In the genomic region with DNA sequence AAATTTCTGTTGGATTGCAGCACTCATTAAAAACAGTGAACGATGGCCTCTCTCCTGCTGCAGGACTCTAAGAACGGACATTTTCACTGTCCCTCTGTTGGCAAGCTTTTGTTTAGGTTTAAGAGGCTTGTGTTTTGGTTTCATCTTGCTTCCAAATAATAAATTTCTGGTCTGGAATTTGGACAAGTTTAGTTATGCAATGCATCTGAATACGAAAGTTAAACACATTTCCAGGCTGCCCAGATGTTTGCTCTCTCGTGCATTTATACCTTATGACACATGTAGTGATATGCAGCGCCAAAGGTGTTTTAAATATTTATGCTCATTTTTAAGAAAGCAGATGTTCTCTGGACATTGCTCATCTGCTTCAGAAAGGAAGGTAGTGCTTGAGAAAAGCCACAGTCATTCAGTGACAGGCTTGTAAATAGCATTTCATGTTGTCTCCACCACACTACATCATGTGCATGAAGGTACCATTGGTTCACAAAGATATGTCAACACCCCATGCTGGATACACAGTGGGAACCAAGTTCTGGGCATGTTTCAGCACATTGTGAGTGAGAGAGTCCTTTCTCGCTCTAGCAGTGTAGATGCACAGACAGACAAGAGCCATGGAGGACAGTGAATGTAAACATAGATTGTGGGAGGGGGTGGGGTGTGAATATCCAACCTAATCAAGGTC, we compare ENCODE assay signal across 32 mouse cellular contexts.
DNase-seq lines count a peak whose midpoint lies in the region; ATAC-seq and TF ChIP-seq lines count a peak whose summit lies in the region.
"Had no signal": no experiment of that assay in that cellular context is flagged by ENCODE, and none has a peak within 500 bp of the region (broad histone marks: within the 10 kb centered on the region; RNA-seq: fewer than 3 reads in every experiment).

No protein-coding gene starts in this region.

- H3K9me3 ChIP-seq in embryonic facial prominence, embryonic 14.5 days (ENCODE audit: control insufficient read depth, low read length) = no peaks in the 10 kb centered on the region
- H3K9me3 ChIP-seq in embryonic facial prominence, embryonic 10.5 days = no peaks in the 10 kb centered on the region
- H3K9me3 ChIP-seq in lung, embryonic 15.5 days = no peaks in the 10 kb centered on the region
- H3K9me3 ChIP-seq: embryonic facial prominence, embryonic 12.5 days; forebrain, embryonic 10.5 days; forebrain, embryonic 15.5 days; heart, embryonic 13.5 days; limb, embryonic 12.5 days; liver, embryonic 12.5 days; megakaryocyte, embryonic 14.5 days; neural tube, embryonic 15.5 days had no signal

- no peaks in the 10 kb centered on the region for H3K36me3 ChIP-seq in embryonic facial prominence, embryonic 14.5 days (ENCODE audit: control insufficient read depth, insufficient read depth, low read length)
- no peaks in the 10 kb centered on the region for H3K36me3 ChIP-seq in embryonic facial prominence, embryonic 10.5 days (replicated peaks)
- H3K36me3 ChIP-seq in lung, embryonic 15.5 days = no peaks in the 10 kb centered on the region
- H3K36me3 ChIP-seq in myocyte (ENCODE audit: control insufficient read depth, insufficient read depth) = no peaks in the 10 kb centered on the region
- H3K36me3 ChIP-seq: embryonic facial prominence, embryonic 12.5 days; forebrain, embryonic 10.5 days; forebrain, embryonic 15.5 days; heart, embryonic 13.5 days; limb, embryonic 12.5 days; liver, embryonic 12.5 days; neural tube, embryonic 15.5 days had no signal

- H3K27ac ChIP-seq in embryonic facial prominence, embryonic 14.5 days (replicated peaks; ENCODE audit: low read depth, low read length) = no peak overlapping the region
- no peak overlapping the region for H3K27ac ChIP-seq in embryonic facial prominence, embryonic 10.5 days (replicated peaks)
- H3K27ac ChIP-seq in lung, embryonic 15.5 days = no peak overlapping the region
- H3K27ac ChIP-seq: embryonic facial prominence, embryonic 12.5 days; forebrain, embryonic 10.5 days; forebrain, embryonic 15.5 days; heart, embryonic 13.5 days; hindbrain, embryonic 14.5 days; left cerebral cortex, adult 2 months; limb, embryonic 12.5 days; liver, embryonic 12.5 days; neural tube, embryonic 15.5 days had no signal

- no peak for ATAC-seq in embryonic facial prominence, embryonic 14.5 days (ENCODE audit: low read depth)
- peak; percentile 90 for ATAC-seq in lung, embryonic 15.5 days (ENCODE audit: borderline replicate concordance, extremely low read depth, low FRiP score, low TSS enrichment)
- ATAC-seq: activated CD4-positive, CD25-positive, alpha-beta regulatory T cell, adult 4 months; forebrain, embryonic 15.5 days; liver, embryonic 12.5 days; liver, postnatal 0 days had no signal

- no peak overlapping the region for H3K4me3 ChIP-seq in embryonic facial prominence, embryonic 14.5 days (ENCODE audit: low read depth, low read length)
- no peak overlapping the region for H3K4me3 ChIP-seq in embryonic facial prominence, embryonic 10.5 days
- H3K4me3 ChIP-seq in lung, embryonic 15.5 days = no peak overlapping the region
- no peak overlapping the region for H3K4me3 ChIP-seq in myocyte
- H3K4me3 ChIP-seq: embryonic facial prominence, embryonic 12.5 days; forebrain, embryonic 10.5 days; forebrain, embryonic 15.5 days; heart, embryonic 13.5 days; left cerebral cortex, adult 2 months; limb, embryonic 12.5 days; liver, embryonic 12.5 days; megakaryocyte, embryonic 14.5 days; neural tube, embryonic 15.5 days had no signal

- H3K9ac ChIP-seq in embryonic facial prominence, embryonic 14.5 days (ENCODE audit: low read depth, low read length) = no peak overlapping the region
- H3K9ac ChIP-seq in lung, embryonic 15.5 days = no peak overlapping the region
- H3K9ac ChIP-seq: embryonic facial prominence, embryonic 12.5 days; forebrain, embryonic 15.5 days; heart, embryonic 13.5 days; hindbrain, embryonic 14.5 days; limb, embryonic 12.5 days; liver, embryonic 12.5 days; liver, postnatal 0 days; neural tube, embryonic 15.5 days had no signal

- no peaks in the 10 kb centered on the region for H3K79me2 ChIP-seq in myocyte (ENCODE audit: control insufficient read depth, insufficient read depth)

- H3ac ChIP-seq in myocyte (ENCODE audit: control insufficient read depth, insufficient read length) = no peak overlapping the region

- no peaks in the 10 kb centered on the region for H3K27me3 ChIP-seq in embryonic facial prominence, embryonic 14.5 days (replicated peaks; ENCODE audit: control insufficient read depth, insufficient read depth, low read length)
- H3K27me3 ChIP-seq in embryonic facial prominence, embryonic 10.5 days (replicated peaks; ENCODE audit: low read depth, poor library complexity, severe bottlenecking) = no peaks in the 10 kb centered on the region
- no peaks in the 10 kb centered on the region for H3K27me3 ChIP-seq in lung, embryonic 15.5 days
- H3K27me3 ChIP-seq in myocyte (ENCODE audit: control insufficient read depth, insufficient read depth, insufficient read length) = no peaks in the 10 kb centered on the region
- H3K27me3 ChIP-seq: CH12.LX; embryonic facial prominence, embryonic 12.5 days; forebrain, embryonic 15.5 days; heart, embryonic 13.5 days; limb, embryonic 12.5 days; liver, embryonic 12.5 days; megakaryocyte, embryonic 14.5 days; neural tube, embryonic 15.5 days had no signal

- no peak for TF ChIP-seq POLR2A in myocyte (IDR thresholded peaks at IDR 0.05; ENCODE audit: insufficient read length, low read depth)

- no peaks in the 10 kb centered on the region for H3K4me1 ChIP-seq in embryonic facial prominence, embryonic 14.5 days (ENCODE audit: control insufficient read depth, insufficient read depth, low read length)
- H3K4me1 ChIP-seq in embryonic facial prominence, embryonic 10.5 days = no peaks in the 10 kb centered on the region
- H3K4me1 ChIP-seq in lung, embryonic 15.5 days = 0 out of 2 replicates have a peak, but pooled peaks cover 6% of the 10 kb centered on the region
- H3K4me1 ChIP-seq: embryonic facial prominence, embryonic 12.5 days; forebrain, embryonic 10.5 days; forebrain, embryonic 15.5 days; heart, embryonic 13.5 days; limb, embryonic 12.5 days; liver, embryonic 12.5 days; megakaryocyte, embryonic 14.5 days; neural tube, embryonic 15.5 days had no signal

- peak; percentile 51 for DNase-seq in embryonic facial prominence, embryonic 14.5 days (ENCODE audit: low spot score)
- no peak for DNase-seq in embryonic facial prominence, embryonic 10.5 days (ENCODE audit: low spot score)
- DNase-seq in lung, postnatal 10 days = no peak
- peak; percentile 71 for DNase-seq in adipocyte (ENCODE audit: low spot score)
- DNase-seq in layer of hippocampus, postnatal 14 days (ENCODE audit: low spot score in 2 of 2) = no peak
- no peak for DNase-seq in frontal cortex, adult 2 months (ENCODE audit: extremely low spot score in 1 of 2, low spot score in 1 of 2)
- DNase-seq: adrenal gland, adult 8-10 months; cerebellum, adult 8-10 months; cerebellum, postnatal 25 days; gastrocnemius, postnatal 10 days; heart, postnatal 10 days; kidney, adult 9 months; kidney, postnatal 14 days; layer of hippocampus, adult 9-11 months; liver, postnatal 0 days; midbrain, embryonic 14.5 days; retina, postnatal 1 day; right cerebral cortex, postnatal 14 days had no signal

- no peak overlapping the region for H3K4me2 ChIP-seq in embryonic facial prominence, embryonic 14.5 days (ENCODE audit: low read depth, low read length)
- no peak overlapping the region for H3K4me2 ChIP-seq in lung, embryonic 15.5 days
- no peak overlapping the region for H3K4me2 ChIP-seq in myocyte (ENCODE audit: low read depth)
- H3K4me2 ChIP-seq: embryonic facial prominence, embryonic 12.5 days; forebrain, embryonic 15.5 days; heart, embryonic 13.5 days; hindbrain, embryonic 14.5 days; limb, embryonic 12.5 days; liver, embryonic 12.5 days; neural tube, embryonic 15.5 days had no signal

- WGBS in embryonic facial prominence, embryonic 14.5 days = 64% methylated on average over 6 of the region's 6 CpGs
- WGBS in embryonic facial prominence, embryonic 10.5 days = 89% methylated on average over 6 of the region's 6 CpGs
- WGBS in lung, embryonic 15.5 days = 40% methylated on average over 6 of the region's 6 CpGs

TF ChIP-seq in myocyte, 11 proteins besides CTCF, POLR2A, EP300 and RAD21:
- no peak for TF ChIP-seq REST (IDR thresholded peaks at IDR 0.05; ENCODE audit: insufficient read depth, insufficient read length)
- TF ChIP-seq USF1 (IDR thresholded peaks at IDR 0.05; ENCODE audit: low read depth) = no peak
- 0 out of 2 replicates have a peak, but pooled peaks have one; percentile 12 for TF ChIP-seq CEBPB (IDR thresholded peaks at IDR 0.05; ENCODE audit: insufficient read depth, poor library complexity, severe bottlenecking)

Comparison
In these comparisons a context has a peak if more than half of its experiments do, and no peak if none do; other contexts are left out.
1. DNase-seq: peak in embryonic facial prominence, embryonic 14.5 days (single experiment) and adipocyte (single experiment); none in embryonic facial prominence, embryonic 10.5 days (single experiment), lung, postnatal 10 days (single experiment), layer of hippocampus, postnatal 14 days (0 of 2) and frontal cortex, adult 2 months (0 of 2).